Comparison of ENCODE assay signal across 8 mouse cellular contexts in genomic region chr7:45830427-45831127, GRCm38 (mm10). TPM values are rescaled to one million over a fixed set of nuclear protein-coding genes. Genes with fewer than 3 reads are reported as not detected.
DNase-seq lines count a peak whose midpoint lies in the region; ATAC-seq and TF ChIP-seq lines count a peak whose summit lies in the region.

Gene Grwd1 (minus strand): TSS chr7:45830944.

- peak; percentile 78 for ATAC-seq in frontal cortex, adult (ENCODE audit: low TSS enrichment)
- peak; percentile 89 for ATAC-seq in lung, postnatal 0 days

- under 1% methylated on average over 35 of the region's 35 CpGs for WGBS in hindbrain, embryonic 10.5 days
- WGBS in lung, postnatal 0 days: under 1% methylated on average over 35 of the region's 35 CpGs

- TF ChIP-seq CTCF in lung, postnatal 0 days (IDR thresholded peaks at IDR 0.05): no peak

- peaks cover 47% of the 10 kb centered on the region for H3K27me3 ChIP-seq in hindbrain, embryonic 10.5 days (ENCODE audit: insufficient read depth, poor library complexity, severe bottlenecking)
- H3K27me3 ChIP-seq in lung, postnatal 0 days (replicated peaks; ENCODE audit: insufficient read depth, low read length): peaks cover 28% of the 10 kb centered on the region

- no peaks in the 10 kb centered on the region for H3K9me3 ChIP-seq in hindbrain, embryonic 10.5 days
- no peaks in the 10 kb centered on the region for H3K9me3 ChIP-seq in lung, postnatal 0 days (ENCODE audit: low read length)

- H3K9ac ChIP-seq in lung, postnatal 0 days (replicated peaks; ENCODE audit: low read depth): peak within 1 kb of the TSS; percentile 32

- DNase-seq in MN1 (ENCODE audit: low spot score): peak; percentile 92
- peak; percentile 80 for DNase-seq in cerebellum, adult 8-10 months
- peak; percentile 90 for DNase-seq in hindbrain, embryonic 10.5 days (ENCODE audit: low spot score)
- peak; percentile 86 for DNase-seq in layer of hippocampus, adult 9-11 months
- DNase-seq in lung, postnatal 0 days (ENCODE audit: low spot score): peak; percentile 95
- DNase-seq in ovary, postnatal 14 days (ENCODE audit: low spot score): peak; percentile 67
- peak; percentile 80 for DNase-seq in thymus, postnatal 14 days

- peaks cover 39% of the 10 kb centered on the region for H3K4me1 ChIP-seq in hindbrain, embryonic 10.5 days (replicated peaks)
- H3K4me1 ChIP-seq in lung, postnatal 0 days (ENCODE audit: insufficient read depth, low read depth, low read length): no peaks in the 10 kb centered on the region; the same call in 1 of the 2 replicates

- H3K27ac ChIP-seq in hindbrain, embryonic 10.5 days: peak within 1 kb of the TSS; percentile 90
- H3K27ac ChIP-seq in lung, postnatal 0 days (ENCODE audit: low read length): no peak within 1 kb of the TSS

- H3K4me2 ChIP-seq in lung, postnatal 0 days (replicated peaks; ENCODE audit: low read depth, low read length): peak within 1 kb of the TSS; percentile 90

- TF ChIP-seq EP300 in lung, postnatal 0 days (IDR thresholded peaks at IDR 0.05): no peak

- peak within 1 kb of the TSS; percentile 98 for H3K4me3 ChIP-seq in hindbrain, embryonic 10.5 days
- peak within 1 kb of the TSS; percentile 74 for H3K4me3 ChIP-seq in lung, postnatal 0 days (ENCODE audit: low read depth, low read length)

- peaks cover 42% of the 10 kb centered on the region for H3K36me3 ChIP-seq in hindbrain, embryonic 10.5 days
- peaks cover 8% of the 10 kb centered on the region; the same call in 1 of the 2 replicates for H3K36me3 ChIP-seq in lung, postnatal 0 days (ENCODE audit: insufficient read depth, low read length)

RNA-seq across cellular contexts. Expression of gene Grwd1, which starts in this region (rescaled TPM):
- polyA plus RNA-seq in hindbrain, embryonic 10.5 days (2016; fragmentation: Nextera tagmentation; extraction: Ambion mirVana): 85.2 and 110 TPM in 2 replicates
- polyA plus RNA-seq in lung, postnatal 0 days (2015; fragmentation: Nextera tagmentation; extraction: Ambion mirVana): 14.8 and 15.1 TPM in 2 replicates
